Mouse (Mus musculus) MEL (cell line): ENCODE measurements around the gene Irak2.
A peak's percentile ranks its signal among the peaks of the same experiment; 100 is the strongest.

Experiments used
- CTCF ChIP-seq, 3 experiments: IDR thresholded peaks in 2 of 3; conservative IDR thresholded peaks in 1 of 3; 2 replicates each; pipeline ENCODE4 v1.5.1; 2011 to 2012; ENCODE audit warnings: low read length in 3 of 3, low read depth in 2 of 3, mild to moderate bottlenecking in 2 of 3, improper control_type of control experiment in 1 of 3, inconsistent platforms in 1 of 3, mixed read lengths in 1 of 3, moderate library complexity in 1 of 3; ENCODE audit not compliant: control insufficient read depth in 1 of 3, insufficient read depth in 1 of 3, poor library complexity in 1 of 3, severe bottlenecking in 1 of 3
- EP300 ChIP-seq, 2 experiments: IDR thresholded peaks; 2 replicates each; pipeline ENCODE4 v1.6.1; 2011; ENCODE audit warnings: improper control_type of control experiment in 2 of 2, low read length in 2 of 2, low read depth in 1 of 2, mild to moderate bottlenecking in 1 of 2
- NELFE ChIP-seq: IDR thresholded peaks from 2 replicates; pipeline ENCODE4 v1.6.1; 2011; ENCODE audit warnings: low read depth, low read length, improper control_type of control experiment
- POLR2A ChIP-seq, 2 experiments: IDR thresholded peaks; 2 replicates each; pipeline ENCODE4 v1.6.1; 2011 to 2012; ENCODE audit warnings: low read length in 2 of 2, mild to moderate bottlenecking in 2 of 2, control low read depth in 1 of 2, improper control_type of control experiment in 1 of 2, low read depth in 1 of 2, moderate library complexity in 1 of 2; ENCODE audit not compliant: control insufficient read depth in 1 of 2, insufficient read depth in 1 of 2, poor library complexity in 1 of 2
- POLR2AphosphoS2 ChIP-seq: IDR thresholded peaks from 2 replicates; pipeline ENCODE4 v1.6.1; 2011; ENCODE audit warnings: low read length, improper control_type of control experiment
- SIN3A ChIP-seq: IDR thresholded peaks from 2 replicates; pipeline ENCODE4 v1.6.1; 2012; ENCODE audit warnings: low read length, improper control_type of control experiment, inconsistent platforms
- UBTF ChIP-seq: IDR thresholded peaks from 2 replicates; pipeline ENCODE4 v1.6.1; 2012; ENCODE audit warnings: low read depth, mild to moderate bottlenecking, inconsistent platforms, low read length, improper control_type of control experiment, moderate library complexity, borderline replicate concordance; ENCODE audit not compliant: insufficient read depth
- USF2 ChIP-seq, 2 experiments: IDR thresholded peaks; 2 replicates each; pipeline ENCODE4 v1.6.1; 2011 to 2012; ENCODE audit warnings: improper control_type of control experiment in 2 of 2, low read length in 2 of 2, borderline replicate concordance in 1 of 2, inconsistent platforms in 1 of 2, low read depth in 1 of 2, mild to moderate bottlenecking in 1 of 2; ENCODE audit not compliant: insufficient read depth in 1 of 2

- no peak for TF ChIP-seq EP300 (IDR thresholded peaks at IDR 0.05; ENCODE audit: low read depth in 1 of 2, low read length in 2 of 2)
- no peak for TF ChIP-seq UBTF
- no peak for TF ChIP-seq POLR2A (IDR thresholded peaks at IDR 0.05; ENCODE audit: control insufficient read depth in 1 of 2, insufficient read depth in 1 of 2, low read depth in 1 of 2, low read length in 2 of 2, poor library complexity in 1 of 2)
- TF ChIP-seq USF2 (IDR thresholded peaks at IDR 0.05; ENCODE audit: borderline replicate concordance in 1 of 2, insufficient read depth in 1 of 2, low read depth in 1 of 2, low read length in 2 of 2): no peak
- peak in 2 of 3 experiments; percentile 35 to 45; a peak in 5 of 6 replicates for TF ChIP-seq CTCF (IDR thresholded peaks at IDR 0.05 in 2 of 3, conservative IDR thresholded peaks at IDR 0.05 in 1 of 3; ENCODE audit: control insufficient read depth in 1 of 3, insufficient read depth in 1 of 3, low read depth in 2 of 3, low read length in 3 of 3, poor library complexity in 1 of 3, severe bottlenecking in 1 of 3)
- no peak for TF ChIP-seq SIN3A
- no peak for TF ChIP-seq NELFE
- TF ChIP-seq POLR2AphosphoS2: no peak
Observed at GRCm38 (mm10) chr6:113662964-113663700, 24.9 kb downstream of the Irak2 start.
